ENCODE assay signal across 8 mouse cellular contexts in the genomic region with DNA sequence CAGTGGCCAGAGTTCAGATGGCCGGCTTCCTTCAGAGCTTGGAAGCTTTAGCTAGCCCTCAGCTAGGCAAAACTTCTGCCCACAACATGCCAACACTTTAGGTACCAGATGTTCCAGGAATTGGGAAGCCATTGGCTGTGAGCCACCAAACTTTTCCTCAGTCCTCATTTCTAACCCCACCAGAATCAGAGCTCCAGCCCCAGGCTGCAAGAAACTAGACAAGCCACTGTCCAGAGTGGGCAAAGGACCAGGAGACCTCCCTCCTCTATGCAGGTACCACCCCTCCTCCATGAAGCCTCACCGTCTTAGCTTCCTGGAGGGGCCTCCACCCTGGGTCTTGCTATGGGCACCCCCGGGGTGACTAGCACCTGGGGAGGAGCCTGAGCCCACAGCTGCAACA. TPM values are rescaled to one million over a fixed set of nuclear protein-coding genes. Genes with fewer than 3 reads are reported as not detected.
DNase-seq lines count a peak whose midpoint lies in the region; ATAC-seq and TF ChIP-seq lines count a peak whose summit lies in the region.

No protein-coding gene starts in this region.

- H3K4me2 ChIP-seq in kidney, postnatal 0 days (ENCODE audit: low read length), result peak overlapping the region; percentile 72; the same call in 1 of the 2 replicates
- H3K4me2 ChIP-seq in hindbrain, embryonic 11.5 days (replicated peaks; ENCODE audit: low read depth, low read length), result peak overlapping the region; percentile 87
- H3K4me2 ChIP-seq in midbrain, embryonic 16.5 days (ENCODE audit: low read length), result peak overlapping the region; percentile 100

- H3K27ac ChIP-seq in kidney, postnatal 0 days, result no peak overlapping the region
- H3K27ac ChIP-seq in hindbrain, embryonic 11.5 days (ENCODE audit: low read depth, low read length), result no peak overlapping the region
- H3K27ac ChIP-seq in midbrain, embryonic 16.5 days (ENCODE audit: low read length), result no peak overlapping the region

- DNase-seq in kidney, postnatal 0 days (ENCODE audit: low spot score), result no peak
- DNase-seq in kidney, adult 9 months, result no peak
- DNase-seq in cerebellum, postnatal 10 days, result peak; percentile 35 to 45
- DNase-seq in hindbrain, embryonic 11.5 days (ENCODE audit: low spot score), result no peak
- DNase-seq in T-cell, adult 2 months (ENCODE audit: low spot score), result no peak
- DNase-seq in thymus, postnatal 0 days (ENCODE audit: low spot score), result no peak
- no peak for DNase-seq in urinary bladder, postnatal 36 days (ENCODE audit: low spot score in 2 of 2)

- TF ChIP-seq CTCF in kidney, postnatal 0 days (IDR thresholded peaks at IDR 0.05; ENCODE audit: low read depth), result no peak

- H3K9ac ChIP-seq in kidney, postnatal 0 days (ENCODE audit: low read depth, low read length), result no peak overlapping the region
- no peak overlapping the region; the same call in 1 of the 2 replicates for H3K9ac ChIP-seq in hindbrain, embryonic 11.5 days (ENCODE audit: low read depth, low read length)
- peak overlapping the region; percentile 86; the same call in 1 of the 2 replicates for H3K9ac ChIP-seq in midbrain, embryonic 16.5 days (ENCODE audit: low read depth, low read length)

- no peak for ATAC-seq in kidney, postnatal 0 days (replicated peaks; ENCODE audit: low FRiP score, low read depth)
- no peak for ATAC-seq in hindbrain, embryonic 11.5 days (ENCODE audit: low FRiP score)
- ATAC-seq in midbrain, embryonic 16.5 days, result no peak

- peaks cover 34% of the 10 kb centered on the region for H3K27me3 ChIP-seq in kidney, postnatal 0 days (ENCODE audit: insufficient read depth, low read length)
- peaks cover 54% of the 10 kb centered on the region for H3K27me3 ChIP-seq in hindbrain, embryonic 11.5 days (ENCODE audit: control insufficient read depth, insufficient read depth, low read length)
- H3K27me3 ChIP-seq in midbrain, embryonic 16.5 days (ENCODE audit: control insufficient read depth, insufficient read depth, low read depth, low read length), result peaks cover 31% of the 10 kb centered on the region

- peaks cover 13% of the 10 kb centered on the region; the same call in 1 of the 2 replicates for H3K4me1 ChIP-seq in kidney, postnatal 0 days (replicated peaks; ENCODE audit: insufficient read depth, low read length)
- H3K4me1 ChIP-seq in hindbrain, embryonic 11.5 days (replicated peaks; ENCODE audit: control insufficient read depth, insufficient read depth, low read length), result peaks cover 27% of the 10 kb centered on the region
- H3K4me1 ChIP-seq in midbrain, embryonic 16.5 days (ENCODE audit: control insufficient read depth, insufficient read depth, low read length), result peaks cover 31% of the 10 kb centered on the region

- 60% methylated on average over 3 of the region's 3 CpGs for WGBS in kidney, postnatal 0 days
- 43% methylated on average over 3 of the region's 3 CpGs for WGBS in hindbrain, embryonic 11.5 days
- WGBS in midbrain, embryonic 16.5 days, result 56% methylated on average over 3 of the region's 3 CpGs

- no peaks in the 10 kb centered on the region for H3K9me3 ChIP-seq in kidney, postnatal 0 days (replicated peaks; ENCODE audit: low read length)
- H3K9me3 ChIP-seq in hindbrain, embryonic 11.5 days (ENCODE audit: control insufficient read depth, low read length), result no peaks in the 10 kb centered on the region
- no peaks in the 10 kb centered on the region for H3K9me3 ChIP-seq in midbrain, embryonic 16.5 days (replicated peaks; ENCODE audit: control insufficient read depth, low read length, poor library complexity, severe bottlenecking)

- H3K4me3 ChIP-seq in kidney, postnatal 0 days (replicated peaks; ENCODE audit: low read depth, low read length), result no peak overlapping the region
- peak overlapping the region; percentile 43 for H3K4me3 ChIP-seq in hindbrain, embryonic 11.5 days (ENCODE audit: low read depth, low read length)
- H3K4me3 ChIP-seq in midbrain, embryonic 16.5 days (ENCODE audit: low read depth, low read length), result peak overlapping the region; percentile 54; the same call in 1 of the 2 replicates

- H3K36me3 ChIP-seq in kidney, postnatal 0 days (ENCODE audit: insufficient read depth, low read length), result no peaks in the 10 kb centered on the region
- peaks cover 5% of the 10 kb centered on the region for H3K36me3 ChIP-seq in hindbrain, embryonic 11.5 days (ENCODE audit: control insufficient read depth, insufficient read depth, low read length)
- peaks cover 33% of the 10 kb centered on the region for H3K36me3 ChIP-seq in midbrain, embryonic 16.5 days (ENCODE audit: control insufficient read depth, insufficient read depth, low read length)

RNA-seq across cellular contexts. Expression of a gene that starts 0.9 kb away (rescaled TPM):
- 1.3 and 2.0 TPM in 2 replicates for polyA plus RNA-seq in kidney, postnatal 0 days (2015; fragmentation: Nextera tagmentation; extraction: Ambion mirVana)
- 3.9 and 6.0 TPM in 2 replicates for polyA plus RNA-seq in hindbrain, embryonic 11.5 days (2014; fragmentation: Nextera tagmentation; extraction: Ambion mirVana)
- polyA plus RNA-seq in midbrain, embryonic 16.5 days (2015; fragmentation: Nextera tagmentation; extraction: Ambion mirVana), result 23.3 and 24.6 TPM in 2 replicates
- not detected in 2 replicates for polyA plus RNA-seq in thymus, postnatal 0 days (2015; fragmentation: Nextera tagmentation; extraction: Ambion mirVana)

RNA-seq across cellular contexts. Expression of a gene that starts 2.6 kb away (rescaled TPM):
- 10.4 and 12.0 TPM in 2 replicates for polyA plus RNA-seq in kidney, postnatal 0 days (2015; fragmentation: Nextera tagmentation; extraction: Ambion mirVana)
- 63.4 and 64.4 TPM in 2 replicates for polyA plus RNA-seq in hindbrain, embryonic 11.5 days (2014; fragmentation: Nextera tagmentation; extraction: Ambion mirVana)
- 240 and 262 TPM in 2 replicates for polyA plus RNA-seq in midbrain, embryonic 16.5 days (2015; fragmentation: Nextera tagmentation; extraction: Ambion mirVana)
- polyA plus RNA-seq in thymus, postnatal 0 days (2015; fragmentation: Nextera tagmentation; extraction: Ambion mirVana), result 1.7 TPM in 2 replicates

RNA-seq across cellular contexts. Expression of a gene that starts 5.0 kb away (rescaled TPM):
- 0.57 and 0.92 TPM in 2 replicates for polyA plus RNA-seq in kidney, postnatal 0 days (2015; fragmentation: Nextera tagmentation; extraction: Ambion mirVana)
- 8.9 and 9.5 TPM in 2 replicates for polyA plus RNA-seq in hindbrain, embryonic 11.5 days (2014; fragmentation: Nextera tagmentation; extraction: Ambion mirVana)
- polyA plus RNA-seq in midbrain, embryonic 16.5 days (2015; fragmentation: Nextera tagmentation; extraction: Ambion mirVana), result 9.4 and 9.8 TPM in 2 replicates
- polyA plus RNA-seq in thymus, postnatal 0 days (2015; fragmentation: Nextera tagmentation; extraction: Ambion mirVana), result 0.71 and 0.78 TPM in 2 replicates

RNA-seq across cellular contexts. Expression of a gene that starts 36.7 kb away (rescaled TPM):
- polyA plus RNA-seq in kidney, postnatal 0 days (2015; fragmentation: Nextera tagmentation; extraction: Ambion mirVana), result 0.23 and 0.32 TPM in 2 replicates
- 6.4 and 7.4 TPM in 2 replicates for polyA plus RNA-seq in hindbrain, embryonic 11.5 days (2014; fragmentation: Nextera tagmentation; extraction: Ambion mirVana)
- polyA plus RNA-seq in midbrain, embryonic 16.5 days (2015; fragmentation: Nextera tagmentation; extraction: Ambion mirVana), result 0.33 and 0.66 TPM in 2 replicates
- 0.24 and 0.25 TPM in 2 replicates for polyA plus RNA-seq in thymus, postnatal 0 days (2015; fragmentation: Nextera tagmentation; extraction: Ambion mirVana)

Comparison
In these comparisons a context has a peak if more than half of its experiments do, and no peak if none do; other contexts are left out.
1. DNase-seq: peak in cerebellum, postnatal 10 days (2 of 2); none in kidney, postnatal 0 days (single experiment), kidney, adult 9 months (single experiment), hindbrain, embryonic 11.5 days (single experiment), T-cell, adult 2 months (single experiment), thymus, postnatal 0 days (single experiment) and urinary bladder, postnatal 36 days (0 of 2).
2. Peak in every context shown above with its lines, with median percentiles within 50 percentile points of each other: H3K4me2 ChIP-seq.